Mouse (Mus musculus) neutrophil, adult 5-6 weeks (primary cell): ENCODE measurements around the gene Farsa. TPM values are rescaled to one million over a fixed set of nuclear protein-coding genes. Genes with fewer than 3 reads are reported as not detected.

Experiments
- ATAC-seq: fragments of 151-379, 151-347 bp; 2 replicates; pipeline ENCODE4 v1.8.0; 2017; ENCODE audit warnings: mild to moderate bottlenecking, moderate TSS enrichment; ENCODE audit not compliant: insufficient number of reproducible peaks, poor library complexity, low FRiP score, severe bottlenecking; ENCODE audit errors: extremely low read depth
- total RNA-seq: library from RNA; stranded (forward); fragments of 200-1000 nt; gene quantifications from 2 replicates; pipeline ENCODE4 v1.2.3, GENCODE M21; 2017

Farsa gene
- total RNA-seq, 1 experiment from 2014 or later, result 50.7 TPM

DNA sequence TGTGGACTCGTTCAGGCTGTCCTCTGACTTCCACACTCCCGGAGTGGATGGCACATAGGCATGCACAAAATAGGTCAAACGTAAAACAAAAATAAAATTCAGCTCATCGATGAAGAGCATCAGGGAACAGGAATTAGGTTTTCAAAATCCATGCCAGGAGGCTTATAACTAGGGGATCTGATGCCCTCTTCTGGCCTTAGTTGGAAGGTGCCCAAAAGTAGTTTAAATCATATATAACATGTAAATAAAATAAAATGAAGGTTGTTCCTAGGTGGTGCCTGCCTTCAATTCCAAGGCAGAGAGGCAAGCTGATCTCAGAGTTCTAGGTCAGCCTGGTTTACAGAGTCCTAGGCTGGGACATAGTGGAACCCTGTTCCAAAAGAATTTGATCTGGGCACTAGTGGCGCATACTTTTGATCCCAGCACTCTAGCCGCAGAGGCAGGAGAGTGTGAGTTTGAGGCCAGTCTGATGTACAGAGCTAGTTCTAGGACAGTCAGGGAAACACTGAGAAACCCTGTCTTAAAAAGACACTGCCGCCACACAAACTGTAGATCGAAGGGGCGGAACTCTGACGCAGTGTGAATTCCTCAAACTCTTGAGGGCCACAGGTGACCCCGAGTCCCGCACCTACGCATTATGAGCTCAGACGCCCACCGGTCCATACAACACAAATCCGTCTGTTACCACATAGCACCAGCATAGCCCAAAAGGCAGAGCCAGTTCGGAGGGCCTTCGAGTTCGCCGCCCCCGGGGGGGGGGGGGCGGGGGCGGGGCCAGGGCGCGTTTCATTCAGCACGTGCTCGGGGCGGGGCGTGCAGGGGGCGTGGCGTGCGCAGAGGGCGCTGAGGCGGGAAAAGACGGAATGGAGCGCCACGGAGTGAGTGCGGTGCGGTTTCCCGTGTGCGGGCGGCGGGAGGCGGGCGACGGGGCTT lies 14.9 kb downstream of the Farsa start, which contains the start of gene Syce2:
TSS of gene Syce2 (plus strand) at position 736 of the 933 bp plus-strand sequence.
- ATAC-seq, result peak; percentile 57

DNA sequence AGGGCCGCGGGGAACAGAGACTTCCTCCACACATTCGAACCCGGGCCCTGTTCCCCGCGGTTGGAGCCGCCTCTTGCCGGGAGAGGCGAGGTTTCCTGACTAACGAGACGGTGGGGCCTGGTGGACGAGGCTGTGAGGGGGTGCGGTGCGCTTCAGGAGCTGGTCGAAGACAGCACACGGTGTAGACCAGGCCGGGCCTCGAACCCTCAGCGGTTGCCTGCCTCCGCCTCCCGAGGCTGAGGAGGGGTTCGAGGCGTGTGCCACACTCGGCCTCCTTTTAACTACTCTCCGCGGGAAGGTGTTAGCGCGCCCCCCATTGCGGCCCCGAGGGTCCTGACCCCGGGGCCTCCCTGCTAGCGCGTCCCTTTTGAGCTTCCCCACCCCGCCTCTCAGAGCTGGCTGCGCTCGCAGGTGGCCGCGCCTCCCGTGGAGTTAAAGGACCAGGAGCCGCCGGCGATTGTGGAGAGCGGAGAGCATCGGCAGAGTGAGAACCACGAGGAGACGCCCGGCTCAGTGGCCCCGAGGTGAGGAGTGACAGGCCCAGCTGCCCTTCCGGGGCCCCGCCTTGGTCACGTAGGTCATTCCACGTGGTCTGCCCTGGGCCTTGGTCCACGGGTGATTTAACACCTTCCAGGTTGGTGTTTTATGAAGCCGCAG lies 15.6 kb downstream of the Farsa start:
- ATAC-seq, result peak; percentile 11; the same call in 1 of the 2 replicates

DNA sequence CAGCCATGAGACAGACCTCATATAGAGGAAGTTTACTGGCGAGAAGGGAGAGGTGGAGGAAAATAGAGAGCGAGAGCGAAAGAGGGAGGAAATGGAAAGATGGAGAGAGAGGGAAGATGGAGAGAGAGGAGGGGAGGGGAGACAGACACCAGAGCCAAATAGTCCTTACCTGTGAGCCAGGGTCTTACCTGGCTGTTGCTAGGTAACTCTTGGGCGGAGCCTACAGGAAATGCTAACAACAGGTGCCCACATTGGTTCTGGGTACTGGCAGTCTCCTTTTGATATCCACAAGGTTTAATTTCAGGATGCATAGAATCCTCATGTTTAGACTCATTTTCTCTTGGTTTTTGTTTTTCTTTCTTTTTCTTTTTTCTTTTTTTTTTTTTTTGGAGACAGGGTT lies 16.2 kb downstream of the Farsa start:
- ATAC-seq, result no peak

DNA sequence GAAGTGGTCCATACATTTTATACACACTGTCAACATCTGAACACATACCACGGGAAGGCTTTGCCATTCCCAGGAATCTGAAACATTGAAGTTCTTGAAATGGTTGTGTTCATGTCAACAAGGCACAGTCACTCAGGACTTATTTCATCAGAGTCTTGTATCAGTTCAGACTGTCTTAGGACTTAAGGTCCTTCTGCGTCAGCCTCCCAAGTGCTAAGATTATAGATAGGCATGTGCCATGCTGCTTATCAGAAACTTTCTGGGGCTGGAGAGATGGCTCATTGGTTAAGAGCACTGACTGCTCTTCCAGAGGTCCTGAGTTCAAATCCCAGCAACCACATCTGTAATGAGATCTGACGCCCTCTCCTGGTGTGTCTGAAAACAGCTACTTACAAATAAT lies 17.6 kb downstream of the Farsa start:
- ATAC-seq, result no peak

DNA sequence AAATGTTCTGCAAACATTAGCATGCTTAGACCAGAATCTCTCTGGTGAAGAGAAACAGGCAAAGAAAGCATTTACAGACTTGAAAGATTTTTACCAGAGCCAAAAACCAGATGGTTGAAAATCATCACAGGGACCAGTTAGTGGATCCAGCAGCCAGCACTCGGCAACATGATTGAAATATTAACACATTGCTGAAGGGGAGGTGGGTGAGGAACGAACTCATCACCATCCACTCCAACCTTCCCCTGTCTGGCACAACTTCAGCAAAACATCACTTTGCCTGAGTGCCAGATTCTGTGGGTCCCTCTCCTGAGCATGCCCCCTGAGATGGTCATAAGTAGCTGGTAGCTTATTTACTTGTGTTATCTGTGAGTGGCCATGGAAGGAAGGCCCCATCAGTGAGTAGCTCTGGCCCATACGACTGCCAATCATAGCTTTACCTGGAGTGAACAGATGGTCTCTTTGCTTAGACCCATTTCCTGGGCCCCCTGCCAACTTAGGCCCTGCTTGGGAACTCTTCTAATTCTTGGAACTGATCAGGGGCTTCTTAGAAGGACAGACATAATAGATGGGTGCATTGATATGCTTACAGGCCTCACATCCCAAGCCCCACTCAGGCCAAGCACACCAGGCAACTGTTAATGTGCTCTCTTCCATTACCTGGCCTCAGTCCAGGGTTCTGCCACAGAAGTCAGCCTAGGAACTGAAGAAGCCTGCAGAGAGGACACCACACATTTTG lies 20.7 kb downstream of the Farsa start:
- ATAC-seq, result no peak

DNA sequence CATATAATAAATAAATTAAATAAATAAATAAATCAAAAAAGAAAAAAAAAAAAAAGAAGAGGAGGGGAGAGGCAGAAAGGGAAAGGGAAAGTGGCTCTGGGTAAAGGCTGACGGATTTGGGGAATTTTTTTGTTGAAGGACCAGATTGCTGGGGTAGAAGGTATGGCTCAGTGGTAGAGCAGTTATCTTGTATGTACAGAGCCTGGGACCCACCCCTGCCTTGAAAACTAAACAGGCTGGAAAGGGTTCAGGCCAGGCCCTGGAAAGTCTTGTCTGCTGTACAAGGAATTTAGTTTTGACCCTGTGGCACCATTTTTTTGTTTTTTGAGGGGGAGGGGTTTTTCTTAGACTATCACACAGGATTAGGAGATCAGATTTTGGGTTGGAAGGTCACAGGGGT lies 22.1 kb downstream of the Farsa start:
- ATAC-seq, result no peak

DNA sequence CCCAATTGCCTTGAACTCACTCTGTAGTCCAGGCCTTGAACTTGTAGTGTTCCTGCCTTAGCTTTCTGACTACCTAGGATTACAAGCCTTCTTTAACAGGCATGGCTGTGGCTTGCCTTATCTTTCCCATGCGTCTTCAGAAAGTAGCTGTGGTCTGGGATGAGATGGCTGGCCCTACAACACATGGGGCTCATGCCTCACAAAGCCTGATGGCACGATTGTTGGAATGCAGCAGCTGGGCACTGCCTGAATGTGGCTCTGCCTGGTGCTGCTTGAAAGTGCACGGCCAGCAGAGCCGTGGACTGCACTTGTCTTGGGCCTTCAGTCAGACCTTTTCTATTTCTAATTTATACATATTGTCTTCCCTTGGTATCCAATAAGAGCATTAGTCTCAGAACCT lies 27.9 kb downstream of the Farsa start:
- ATAC-seq, result no peak

DNA sequence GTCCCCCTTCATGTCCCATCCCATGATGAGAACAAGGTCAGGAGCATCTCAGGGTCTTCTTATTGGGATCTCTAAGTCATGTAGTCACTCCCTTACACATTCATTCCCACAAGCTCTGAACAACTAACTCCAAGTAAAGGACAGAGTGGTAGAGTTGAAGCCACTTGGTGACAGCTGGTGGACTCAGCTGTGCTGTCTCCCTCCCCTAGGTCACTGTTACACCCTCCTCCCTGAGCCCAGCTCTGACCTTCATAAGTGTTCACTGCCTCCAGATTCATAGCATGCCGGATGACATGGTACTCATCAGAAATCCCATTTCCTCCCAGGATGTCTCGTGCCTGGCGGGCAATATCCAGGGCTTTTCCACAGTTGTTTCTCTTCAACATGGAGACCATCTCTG lies 31.5 kb downstream of the Farsa start:
- ATAC-seq, result no peak

DNA sequence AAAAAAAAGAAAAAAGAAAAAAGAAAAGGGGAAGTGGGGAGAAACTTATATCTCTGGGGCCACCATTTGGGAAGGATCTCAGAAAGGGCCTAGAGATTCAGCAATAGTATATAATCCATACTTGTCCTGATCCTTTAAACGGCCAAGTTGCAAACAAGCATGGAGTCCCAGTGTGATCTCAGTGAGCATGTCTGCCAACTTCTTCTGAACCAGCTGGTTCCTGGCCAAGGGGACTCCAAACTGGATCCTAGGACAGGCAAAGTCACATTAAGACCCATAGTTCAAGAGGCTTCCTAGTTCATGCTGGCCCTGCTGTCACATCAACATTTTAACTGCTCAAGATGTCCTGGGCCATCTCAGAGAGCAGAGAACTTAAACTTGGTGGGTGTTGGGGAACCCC lies 32.4 kb downstream of the Farsa start:
- ATAC-seq, result no peak

DNA sequence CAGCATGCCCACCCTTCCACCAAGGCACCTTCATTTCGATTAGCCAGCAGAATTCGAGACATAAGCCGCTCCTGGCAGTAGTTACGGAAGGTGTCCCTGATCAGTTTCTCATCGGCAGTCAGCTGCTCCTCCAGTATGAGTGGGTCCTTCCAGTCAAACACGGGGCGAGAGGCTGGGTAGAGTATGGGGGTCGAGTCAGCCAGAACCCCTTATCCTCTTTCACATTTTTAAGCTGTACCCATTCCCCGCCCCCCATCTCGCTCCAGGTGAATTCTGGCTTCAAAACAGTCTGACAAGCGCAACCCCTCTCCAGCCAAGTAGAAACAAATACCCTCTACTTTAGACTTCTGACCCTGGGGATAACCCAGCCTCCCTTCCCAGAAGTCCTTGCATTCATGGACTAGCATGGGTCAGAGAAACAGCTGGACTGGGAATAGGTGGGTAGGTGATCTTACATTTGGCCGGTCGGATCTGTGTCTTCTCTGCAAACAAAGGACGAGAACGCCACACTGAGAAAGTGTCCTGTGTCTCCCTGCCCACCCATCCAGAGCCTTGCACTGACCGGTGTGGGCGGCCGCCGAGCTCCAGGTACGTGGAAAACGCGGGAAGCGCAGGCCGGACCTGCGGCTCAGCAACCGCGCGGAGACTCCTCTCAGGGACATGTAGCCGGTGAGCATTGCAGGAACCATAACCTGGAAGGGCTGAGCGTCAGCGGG lies 36.4 kb downstream of the Farsa start:
- no peak for ATAC-seq

DNA sequence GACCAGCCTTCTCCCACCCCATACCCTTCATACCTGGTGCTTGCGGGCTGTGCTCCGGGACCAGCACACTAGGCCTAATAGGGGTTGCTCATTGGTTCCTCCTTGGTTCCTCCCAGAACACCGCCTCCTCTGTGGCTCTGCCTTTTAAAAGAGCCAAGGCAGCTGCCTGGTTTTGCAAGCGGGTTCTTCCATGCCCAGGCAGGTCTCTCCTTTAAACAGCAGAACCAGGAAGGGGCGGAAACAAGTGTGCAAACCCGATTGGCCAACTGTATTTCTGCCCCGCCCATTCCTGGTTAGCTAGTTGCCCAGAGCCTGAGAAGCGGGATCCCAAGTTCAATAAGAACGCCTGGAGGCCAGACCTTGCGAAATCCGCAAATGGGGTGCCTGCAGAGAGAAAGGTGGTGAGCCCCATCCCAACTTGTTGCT lies 36.9 kb downstream of the Farsa start, which contains the start of gene Gcdh:
TSS of gene Gcdh (minus strand) at position 213 of the 426 bp plus-strand sequence.
- peak; percentile 94 for ATAC-seq

DNA sequence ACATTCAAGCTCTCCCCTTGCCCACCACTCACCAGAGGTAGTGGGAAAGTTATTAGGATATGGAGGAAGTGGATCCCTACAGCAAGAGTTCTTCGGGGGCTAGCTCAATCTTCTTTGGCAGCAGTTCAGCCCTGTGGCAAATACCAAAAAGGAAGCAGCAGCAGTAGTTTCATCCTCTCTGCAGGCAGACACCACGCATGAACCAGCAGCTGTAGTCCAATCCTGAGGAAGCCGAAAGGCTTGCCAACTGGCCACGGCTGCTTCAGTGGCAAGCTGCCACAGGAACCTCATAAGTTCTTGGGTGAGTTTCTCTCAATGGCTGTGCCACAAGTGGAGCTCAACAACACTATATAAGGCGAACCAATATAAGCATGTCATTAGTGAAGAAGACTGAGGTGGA lies 39.2 kb downstream of the Farsa start:
- ATAC-seq, result no peak

DNA sequence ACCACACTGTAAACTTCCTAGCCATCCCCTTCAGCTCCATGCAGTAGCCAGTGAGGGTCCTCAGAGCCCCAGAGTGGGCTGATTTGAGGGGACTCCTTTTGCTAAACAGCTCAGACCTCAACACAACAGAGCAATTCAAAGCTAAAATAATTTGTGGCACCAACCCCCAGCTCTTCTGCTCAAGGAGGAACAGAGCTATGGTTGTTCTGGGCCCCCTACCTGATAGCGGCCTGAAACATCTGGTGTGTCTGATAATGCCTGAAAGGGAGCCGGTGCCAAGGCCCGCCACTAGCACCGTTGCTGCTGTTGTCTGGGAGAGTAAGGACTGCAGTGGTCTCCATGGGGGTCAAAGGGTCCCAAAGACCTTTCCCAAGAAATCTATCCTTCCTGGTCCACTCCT lies 44.3 kb downstream of the Farsa start:
- ATAC-seq, result no peak

DNA sequence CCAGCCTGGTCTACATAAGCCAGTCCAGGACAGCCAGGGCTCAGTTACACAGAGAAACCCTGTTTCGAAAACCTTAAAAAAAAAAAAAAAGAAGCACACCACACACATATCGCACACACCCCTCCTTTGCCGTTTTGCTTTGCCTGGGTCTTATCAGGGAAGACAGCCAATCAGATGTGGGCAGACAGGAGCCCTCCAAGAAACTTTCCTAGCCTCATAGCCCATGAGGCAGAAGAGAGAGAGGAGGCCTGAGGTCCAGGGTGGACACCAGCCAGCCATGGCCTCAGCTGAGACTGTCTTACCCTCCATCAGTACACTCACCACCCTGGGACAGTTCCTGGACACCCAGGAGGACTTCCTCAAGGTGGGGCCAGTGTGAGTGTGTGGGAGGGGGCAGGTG lies 45.0 kb downstream of the Farsa start, which contains the start of gene Klf1:
TSS of gene Klf1 (plus strand) at position 177 of the 400 bp plus-strand sequence.
- ATAC-seq, result no peak

DNA sequence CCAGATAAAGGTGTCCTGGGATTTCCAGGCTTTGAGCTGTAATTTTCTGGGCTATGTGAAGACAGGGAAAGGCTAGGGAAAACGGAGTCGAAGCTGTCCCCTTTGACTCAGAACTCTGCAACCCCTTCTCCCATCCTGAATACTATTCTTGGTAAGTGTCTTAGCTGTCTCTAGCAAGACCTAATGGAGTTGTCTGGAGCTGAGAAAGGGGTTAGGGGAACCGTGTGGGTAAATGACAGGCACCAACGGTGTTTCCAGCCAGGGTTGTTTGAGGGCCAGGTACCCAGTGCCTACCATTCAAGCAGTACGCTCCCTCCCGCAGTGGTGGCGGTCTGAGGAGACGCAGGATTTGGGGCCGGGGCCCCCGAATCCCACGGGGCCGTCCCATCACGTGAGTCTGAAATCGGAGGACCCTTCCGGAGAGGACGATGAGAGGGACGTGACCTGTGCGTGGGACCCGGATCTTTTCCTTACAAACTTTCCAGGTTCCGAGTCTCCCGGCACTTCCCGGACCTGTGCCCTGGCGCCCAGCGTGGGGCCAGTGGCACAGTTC lies 45.7 kb downstream of the Farsa start:
- ATAC-seq, result no peak

DNA sequence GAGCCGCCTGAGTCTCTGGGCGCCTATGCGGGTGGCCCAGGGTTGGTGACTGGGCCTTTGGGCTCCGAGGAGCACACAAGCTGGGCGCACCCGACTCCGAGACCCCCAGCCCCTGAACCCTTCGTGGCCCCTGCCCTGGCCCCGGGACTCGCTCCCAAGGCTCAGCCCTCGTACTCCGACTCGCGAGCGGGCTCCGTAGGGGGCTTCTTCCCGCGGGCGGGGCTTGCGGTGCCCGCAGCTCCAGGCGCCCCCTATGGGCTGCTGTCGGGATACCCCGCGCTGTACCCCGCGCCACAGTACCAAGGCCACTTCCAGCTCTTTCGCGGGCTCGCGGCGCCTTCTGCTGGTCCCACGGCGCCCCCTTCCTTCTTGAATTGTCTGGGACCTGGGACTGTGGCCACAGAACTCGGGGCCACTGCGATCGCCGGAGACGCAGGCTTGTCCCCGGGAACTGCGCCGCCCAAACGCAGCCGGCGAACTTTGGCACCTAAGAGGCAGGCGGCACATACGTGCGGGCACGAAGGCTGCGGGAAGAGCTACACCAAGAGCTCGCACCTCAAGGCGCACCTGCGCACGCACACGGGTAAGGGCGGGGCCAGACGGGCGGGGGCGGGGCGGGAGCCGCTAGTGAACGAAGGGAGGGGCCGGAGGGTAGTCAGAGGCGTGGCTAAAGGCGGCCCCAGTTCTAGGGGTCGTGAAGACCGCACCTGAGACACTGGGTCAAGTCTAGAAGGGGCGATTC lies 46.3 kb downstream of the Farsa start:
- ATAC-seq, result peak; percentile 77

DNA sequence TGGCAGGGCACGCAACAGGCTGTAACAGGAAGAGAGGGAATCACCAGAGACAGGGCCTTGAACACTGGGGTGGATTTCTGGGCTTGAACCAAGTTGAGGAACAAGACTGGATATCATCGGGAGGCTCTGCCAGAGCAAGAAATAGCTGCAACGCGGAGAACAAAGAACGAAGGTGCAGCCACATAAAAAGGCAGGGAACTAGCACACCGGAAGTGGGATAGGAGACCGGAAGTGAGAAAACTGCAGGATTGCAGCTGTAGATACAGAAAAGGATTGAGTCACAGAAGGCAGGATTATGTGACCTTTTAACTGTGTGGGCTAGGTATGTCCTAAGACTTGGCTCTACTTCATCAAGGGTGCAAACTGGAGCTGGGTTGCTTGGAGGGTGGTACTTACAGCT lies 47.6 kb downstream of the Farsa start:
- no peak for ATAC-seq

DNA sequence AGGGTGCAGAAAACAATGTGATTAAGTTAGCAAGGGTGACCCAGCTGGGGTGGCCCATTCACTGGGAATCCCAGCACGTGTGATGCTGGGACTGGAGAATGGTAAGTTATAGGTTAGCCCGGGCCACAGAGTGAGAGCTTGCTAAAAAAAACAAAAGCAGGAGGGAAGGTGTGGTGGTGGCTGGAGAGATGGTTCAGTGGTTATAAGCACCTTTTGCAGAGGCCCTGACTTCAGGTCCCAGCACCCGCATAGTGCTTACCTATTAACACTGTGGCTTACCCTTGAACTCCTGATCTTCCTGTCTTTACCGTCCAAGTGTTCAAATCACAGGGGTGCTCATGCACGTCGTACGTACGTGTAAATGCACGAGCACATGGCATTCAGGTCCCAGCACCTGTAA lies 50.2 kb downstream of the Farsa start:
- no peak for ATAC-seq
